Mouse (Mus musculus): ENCODE results near the gene Gse1.

The Gse1 gene

GRCm38 (mm10) chr8:120607885-120608284 lies 379.6 kb downstream of the Gse1 start:
- peak; percentile 50 for DNase-seq (ENCODE audit: low read depth, low spot score)

GRCm38 (mm10) chr8:120610824-120611223 lies 382.6 kb downstream of the Gse1 start:
- no peak for DNase-seq (ENCODE audit: low read depth, low spot score)

- DNase-seq (ENCODE audit: low read depth, low spot score): no peak
These were observed 386.2 kb downstream of the Gse1 start for GRCm38 (mm10) chr8:120614491-120614890.

GRCm38 (mm10) chr8:120616663-120617626 lies 388.7 kb downstream of the Gse1 start:
- DNase-seq (ENCODE audit: low read depth, low spot score): no peak

GRCm38 (mm10) chr8:120618110-120618509 lies 389.9 kb downstream of the Gse1 start:
- DNase-seq (ENCODE audit: low read depth, low spot score): no peak

- DNase-seq (ENCODE audit: low read depth, low spot score): no peak
These were observed 391.3 kb downstream of the Gse1 start for GRCm38 (mm10) chr8:120619235-120620180.

- no peak for DNase-seq (ENCODE audit: low read depth, low spot score)
These were observed 392.2 kb downstream of the Gse1 start for GRCm38 (mm10) chr8:120620441-120620840.

GRCm38 (mm10) chr8:120622161-120622560 lies 393.9 kb downstream of the Gse1 start:
- no peak for DNase-seq (ENCODE audit: low read depth, low spot score)

- no peak for DNase-seq (ENCODE audit: low read depth, low spot score)
These were observed 395.4 kb downstream of the Gse1 start for GRCm38 (mm10) chr8:120623608-120624007.

GRCm38 (mm10) chr8:120626461-120626860 lies 398.2 kb downstream of the Gse1 start:
- DNase-seq (ENCODE audit: low read depth, low spot score): no peak

- DNase-seq (ENCODE audit: low read depth, low spot score): no peak
These were observed 399.0 kb downstream of the Gse1 start for GRCm38 (mm10) chr8:120627298-120627697.

- DNase-seq (ENCODE audit: low read depth, low spot score): no peak
These were observed 401.8 kb downstream of the Gse1 start for GRCm38 (mm10) chr8:120630031-120630430.

- no peak for DNase-seq (ENCODE audit: low read depth, low spot score)
These were observed 402.6 kb downstream of the Gse1 start for GRCm38 (mm10) chr8:120630848-120631247.
